Mouse (Mus musculus) mammary gland, adult 2 months (tissue): ENCODE measurements around the gene Olfr1447. TPM values are rescaled to one million over a fixed set of nuclear protein-coding genes. Genes with fewer than 3 reads are reported as not detected.

Experiments used
- polyA plus RNA-seq: library from polyadenylated mRNA; depleted of rRNA; stranded (reverse); fragments of >200 nt; gene quantifications from 2 replicates; pipeline ENCODE4 v1.2.3, GENCODE M21; 2012; ENCODE audit warnings: low replicate concordance; rRNA removed

Gene Olfr1447
- polyA plus RNA-seq, result not detected in 2 replicates

GRCm38 (mm10) chr19:12903643-12904042, at the start of gene Olfr1447:
Gene Olfr1447 (minus strand): TSS chr19:12903743.

DNA sequence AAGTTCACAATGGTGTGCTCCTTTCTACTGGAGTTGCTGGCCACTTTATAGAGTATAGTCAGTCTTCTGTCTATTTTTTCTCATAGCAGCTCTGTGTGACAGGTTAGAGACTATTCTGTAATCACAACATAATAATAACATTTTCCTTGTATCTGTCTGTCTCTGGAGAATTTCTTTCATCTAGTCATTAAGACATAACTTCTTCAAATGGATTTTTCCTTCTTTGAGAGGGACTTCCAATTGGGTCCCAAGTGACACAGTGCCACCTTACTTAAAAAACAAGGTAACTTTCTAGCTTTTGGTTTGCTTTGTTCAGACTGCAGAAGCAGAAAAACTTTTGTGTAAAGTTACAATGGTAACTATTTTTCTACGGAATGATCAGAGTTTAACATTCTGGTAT, 46.4 kb upstream of the Olfr1447 start, which contains the start of gene Olfr1450:
Gene Olfr1450 (plus strand): TSS at position 301 of the 400 bp plus-strand sequence.

GRCm38 (mm10) chr19:12930540-12930939, 27.0 kb upstream of the Olfr1447 start, which contains the start of gene Olfr1449:
Gene Olfr1449 (plus strand): TSS chr19:12930840.

DNA sequence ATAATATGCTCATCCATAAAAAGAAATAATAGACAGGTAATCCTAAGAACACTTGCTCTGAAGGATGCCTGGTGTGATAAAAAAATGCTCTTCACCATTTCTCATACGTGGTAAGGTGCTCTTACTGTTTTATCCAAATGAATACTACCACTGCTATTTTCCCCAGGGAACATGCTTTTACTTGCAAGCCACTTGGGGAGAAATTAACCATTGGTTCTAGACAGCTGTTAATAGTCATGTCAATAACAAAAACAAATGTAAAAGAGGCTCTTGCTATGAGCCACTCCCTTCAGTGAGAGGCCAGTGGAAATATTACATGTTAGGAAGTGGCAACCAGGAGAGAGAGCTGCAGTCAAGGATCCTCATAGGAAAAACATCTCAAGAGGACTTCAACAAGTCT, 20.8 kb upstream of the Olfr1447 start, which contains the start of gene Olfr1448:
Gene Olfr1448 (minus strand): TSS at position 101 of the 400 bp plus-strand sequence.

GRCm38 (mm10) chr19:12893424-12893823, 10.1 kb downstream of the Olfr1447 start, which contains the start of gene Olfr1446:
Gene Olfr1446 (minus strand): TSS chr19:12893524.

DNA sequence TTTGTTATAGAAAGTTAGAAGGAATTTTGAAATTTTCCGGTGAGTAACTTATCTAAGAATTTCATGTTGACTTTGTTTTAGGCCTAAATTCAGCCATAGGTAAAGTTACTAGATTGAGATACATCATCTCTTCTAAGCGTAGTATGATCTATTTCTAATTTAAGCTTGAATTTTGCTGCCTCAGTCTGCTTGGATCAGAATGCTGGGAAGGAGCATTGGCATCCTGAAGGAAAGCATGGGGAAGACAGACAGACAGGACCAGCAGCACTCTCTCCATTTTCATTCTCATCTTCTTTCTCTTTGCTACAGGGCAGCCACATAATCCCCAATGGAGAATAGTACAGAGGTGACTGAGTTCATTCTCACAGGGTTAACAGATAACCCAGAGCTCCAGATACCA, 20.0 kb downstream of the Olfr1447 start, which contains the start of gene Olfr1445:
Gene Olfr1445 (plus strand): TSS at position 301 of the 400 bp plus-strand sequence.

GRCm38 (mm10) chr19:12856983-12857382, 46.6 kb downstream of the Olfr1447 start, which contains the start of gene Olfr1444:
Gene Olfr1444 (plus strand): TSS chr19:12857283.

Other genes starting within 250 kb of the Olfr1447 start
- not detected in 2 replicates for gene Olfr1442, start 233.3 kb downstream of the Olfr1447 start, polyA plus RNA-seq
- not detected in 2 replicates for gene Olfr1443, start 225.6 kb downstream of the Olfr1447 start, polyA plus RNA-seq
- gene Keg1, start 208.0 kb downstream of the Olfr1447 start, polyA plus RNA-seq, result 0.10 and 0.42 TPM in 2 replicates
- gene Cntf, start 138.1 kb downstream of the Olfr1447 start, polyA plus RNA-seq, result 0.74 and 4.6 TPM in 2 replicates
- gene Zfp91, start 107.6 kb downstream of the Olfr1447 start, polyA plus RNA-seq, result 11.2 and 24.3 TPM in 2 replicates
- gene Lpxn, start 107.5 kb downstream of the Olfr1447 start, polyA plus RNA-seq, result 15.4 and 17.0 TPM in 2 replicates
- not detected in 2 replicates for gene Gm5244, start 57.1 kb downstream of the Olfr1447 start, polyA plus RNA-seq
- gene Olfr1444, start 46.5 kb downstream of the Olfr1447 start, polyA plus RNA-seq, result 0.30 TPM in 1 of 2 replicates, not detected in the other
- gene Olfr1445, start 19.9 kb downstream of the Olfr1447 start, polyA plus RNA-seq, result 0.16 TPM in 1 of 2 replicates, not detected in the other
- gene Olfr1446, start 10.2 kb downstream of the Olfr1447 start, polyA plus RNA-seq, result not detected in 2 replicates
- not detected in 2 replicates for gene Olfr1448, start 20.7 kb upstream of the Olfr1447 start, polyA plus RNA-seq
- not detected in 2 replicates for gene Olfr1449, start 27.1 kb upstream of the Olfr1447 start, polyA plus RNA-seq
- gene Olfr1450, start 46.5 kb upstream of the Olfr1447 start, polyA plus RNA-seq, result not detected in 2 replicates
- gene Olfr1451, start 91.3 kb upstream of the Olfr1447 start, polyA plus RNA-seq, result not detected in 2 replicates
- not detected in 2 replicates for gene Olfr1453, start 124.6 kb upstream of the Olfr1447 start, polyA plus RNA-seq
- not detected in 2 replicates for gene Olfr1454, start 156.9 kb upstream of the Olfr1447 start, polyA plus RNA-seq
- gene Olfr1457, start 194.1 kb upstream of the Olfr1447 start, polyA plus RNA-seq, result not detected in 2 replicates
- not detected in 2 replicates for gene Olfr1458, start 203.0 kb upstream of the Olfr1447 start, polyA plus RNA-seq
- not detected in 2 replicates for gene Olfr1459, start 245.8 kb upstream of the Olfr1447 start, polyA plus RNA-seq